Mouse (Mus musculus): Measurements from ENCODE around the gene Tas2r134. TPM values are rescaled to one million over a fixed set of nuclear protein-coding genes. Genes with fewer than 3 reads are reported as not detected.

The Tas2r134 gene
- polyA plus RNA-seq, 1 experiment from 2014 or later: not detected

GRCm38 (mm10) chr2:51674321-51674720 is 47.0 kb downstream of the Tas2r134 start:
- ATAC-seq: no peak
- Histone ChIP-seq H3K9ac (replicated peaks; ENCODE audit: low read depth) (no peak overlapping the region), H3K4me2 (replicated peaks; ENCODE audit: low read depth, low read length) (no peak overlapping the region), H3K27me3 (replicated peaks; ENCODE audit: insufficient read depth, low read length) (no peaks in the 10 kb centered on the region), H3K9me3 (ENCODE audit: low read length) (no peaks in the 10 kb centered on the region), H3K4me3 (ENCODE audit: low read depth, low read length) (no peak overlapping the region), H3K36me3 (ENCODE audit: insufficient read depth, low read length) (no peaks in the 10 kb centered on the region), H3K4me1 (ENCODE audit: insufficient read depth, low read depth, low read length) (no peaks in the 10 kb centered on the region), H3K27ac (ENCODE audit: low read length) (no peak overlapping the region)
- no peak for TF ChIP-seq CTCF (IDR thresholded peaks at IDR 0.05)
- no peak for TF ChIP-seq EP300 (IDR thresholded peaks at IDR 0.05)
- DNase-seq (ENCODE audit: low spot score): no peak
- 76% methylated on average over 2 of the region's 2 CpGs for WGBS
